Mouse (Mus musculus): ENCODE results near the gene Cabp1. TPM values are rescaled to one million over a fixed set of nuclear protein-coding genes. Genes with fewer than 3 reads are reported as not detected.
A peak's percentile ranks its signal among the peaks of the same experiment; 100 is the strongest.

Cabp1 gene
- polyA plus RNA-seq, 1 experiment from 2014 or later = 1.3 TPM

GRCm38 (mm10) chr5:115127421-115128179 is 66.6 kb downstream of the Cabp1 start:
- Histone ChIP-seq H3K36me3 (peaks cover 65% of the 10 kb centered on the region), H3K27ac (no peak overlapping the region), H3K9me3 (no peaks in the 10 kb centered on the region), H3K9ac (no peak overlapping the region), H3K4me1 (peaks cover 13% of the 10 kb centered on the region), H3K27me3 (no peaks in the 10 kb centered on the region), H3K4me2 (no peak overlapping the region), H3K4me3 (no peak overlapping the region)
- no peak for ATAC-seq (ENCODE audit: insufficient number of reproducible peaks, low FRiP score, low TSS enrichment, low read depth)
- 90% methylated on average over 22 of the region's 22 CpGs for WGBS

GRCm38 (mm10) chr5:115126578-115127312 is 67.4 kb downstream of the Cabp1 start:
- no peaks in the 10 kb centered on the region for H3K27me3 ChIP-seq
- no peak overlapping the region for H3K4me2 ChIP-seq
- 94% methylated on average over 28 of the region's 28 CpGs for WGBS
- H3K9me3 ChIP-seq = no peaks in the 10 kb centered on the region
- no peak overlapping the region for H3K9ac ChIP-seq
- ATAC-seq (ENCODE audit: insufficient number of reproducible peaks, low FRiP score, low TSS enrichment, low read depth) = no peak
- peaks cover 12% of the 10 kb centered on the region; the same call in 1 of the 2 replicates for H3K4me1 ChIP-seq
- H3K36me3 ChIP-seq = peaks cover 63% of the 10 kb centered on the region
- H3K27ac ChIP-seq = no peak overlapping the region
- H3K4me3 ChIP-seq = no peak overlapping the region

- ATAC-seq (ENCODE audit: insufficient number of reproducible peaks, low FRiP score, low TSS enrichment, low read depth) = no peak; the same call in none of the 2 replicates
- H3K36me3 ChIP-seq = peaks cover 61% of the 10 kb centered on the region
- 23% methylated on average over 24 of the region's 24 CpGs for WGBS
- H3K4me1 ChIP-seq = peaks cover 12% of the 10 kb centered on the region; the same call in 1 of the 2 replicates
- H3K4me3 ChIP-seq = no peak overlapping the region
- no peak overlapping the region for H3K9ac ChIP-seq
- no peaks in the 10 kb centered on the region for H3K27me3 ChIP-seq
- H3K27ac ChIP-seq = no peak overlapping the region
- H3K9me3 ChIP-seq = no peaks in the 10 kb centered on the region
- H3K4me2 ChIP-seq = no peak overlapping the region
These were observed 68.8 kb downstream of the Cabp1 start for GRCm38 (mm10) chr5:115125211-115125871.

GRCm38 (mm10) chr5:115124690-115125089 is 69.5 kb downstream of the Cabp1 start:
- 94% methylated on average over 6 of the region's 6 CpGs for WGBS
- H3K36me3 ChIP-seq = peaks cover 55% of the 10 kb centered on the region
- no peaks in the 10 kb centered on the region for H3K27me3 ChIP-seq
- H3K27ac ChIP-seq = no peak overlapping the region
- peaks cover 12% of the 10 kb centered on the region; the same call in 1 of the 2 replicates for H3K4me1 ChIP-seq
- no peak overlapping the region for H3K4me3 ChIP-seq
- no peak overlapping the region for H3K4me2 ChIP-seq
- ATAC-seq (ENCODE audit: insufficient number of reproducible peaks, low FRiP score, low TSS enrichment, low read depth) = no peak
- no peak overlapping the region for H3K9ac ChIP-seq
- H3K9me3 ChIP-seq = no peaks in the 10 kb centered on the region

- Histone ChIP-seq H3K4me1 (peaks cover 19% of the 10 kb centered on the region), H3K4me2 (no peak overlapping the region), H3K36me3 (peaks cover 39% of the 10 kb centered on the region), H3K9me3 (no peaks in the 10 kb centered on the region), H3K27me3 (no peaks in the 10 kb centered on the region), H3K4me3 (no peak overlapping the region), H3K27ac (no peak overlapping the region), H3K9ac (no peak overlapping the region)
- ATAC-seq (ENCODE audit: insufficient number of reproducible peaks, low FRiP score, low TSS enrichment, low read depth) = no peak
- 56% methylated on average over 5 of the region's 5 CpGs for WGBS
These were observed 73.2 kb downstream of the Cabp1 start for GRCm38 (mm10) chr5:115120978-115121377.

GRCm38 (mm10) chr5:115118961-115119570 is 75.1 kb downstream of the Cabp1 start, which contains the start of gene Acads:
Acads (minus strand) TSS chr5:115119346.
- Histone ChIP-seq H3K4me3 (peak within 1 kb of the TSS; percentile 89), H3K9ac (peak within 1 kb of the TSS; percentile 83), H3K27ac (peak within 1 kb of the TSS; percentile 61), H3K36me3 (peaks cover 44% of the 10 kb centered on the region), H3K4me2 (peak within 1 kb of the TSS; percentile 91), H3K9me3 (no peaks in the 10 kb centered on the region), H3K27me3 (no peaks in the 10 kb centered on the region), H3K4me1 (peaks cover 7% of the 10 kb centered on the region)
- ATAC-seq (ENCODE audit: insufficient number of reproducible peaks, low FRiP score, low TSS enrichment, low read depth) = peak; percentile 87
- under 1% methylated on average over 39 of the region's 39 CpGs for WGBS

Other genes with a start within 250 kb of the Cabp1 start
- not detected in 2 replicates for gene Hnf1a, start 223.3 kb downstream of the Cabp1 start, polyA plus RNA-seq (2015; fragmentation: Nextera tagmentation; extraction: Ambion mirVana)
- gene Sppl3, start 183.2 kb downstream of the Cabp1 start, polyA plus RNA-seq (2015; fragmentation: Nextera tagmentation; extraction: Ambion mirVana) = 18.6 and 19.9 TPM in 2 replicates
- 36.8 and 48.3 TPM in 2 replicates for gene Gm10401, start 96.1 kb downstream of the Cabp1 start, polyA plus RNA-seq (2015; fragmentation: Nextera tagmentation; extraction: Ambion mirVana)
- gene Acads, start 75.0 kb downstream of the Cabp1 start, polyA plus RNA-seq (2015; fragmentation: Nextera tagmentation; extraction: Ambion mirVana) = 45.6 and 52.8 TPM in 2 replicates
- gene Unc119b, start 59.4 kb downstream of the Cabp1 start, polyA plus RNA-seq (2015; fragmentation: Nextera tagmentation; extraction: Ambion mirVana) = 34.8 and 36.9 TPM in 2 replicates
- 89.3 and 97.9 TPM in 2 replicates for gene Mlec, start 36.2 kb downstream of the Cabp1 start, polyA plus RNA-seq (2015; fragmentation: Nextera tagmentation; extraction: Ambion mirVana)
- gene Pop5, start 41.5 kb upstream of the Cabp1 start, polyA plus RNA-seq (2015; fragmentation: Nextera tagmentation; extraction: Ambion mirVana) = 96.2 and 97.1 TPM in 2 replicates
- 108 and 135 TPM in 2 replicates for gene Rnf10, start 78.5 kb upstream of the Cabp1 start, polyA plus RNA-seq (2015; fragmentation: Nextera tagmentation; extraction: Ambion mirVana)
- gene Coq5, start 85.3 kb upstream of the Cabp1 start, polyA plus RNA-seq (2015; fragmentation: Nextera tagmentation; extraction: Ambion mirVana) = 36.4 and 43.7 TPM in 2 replicates
- gene Dynll1, start 106.6 kb upstream of the Cabp1 start, polyA plus RNA-seq (2015; fragmentation: Nextera tagmentation; extraction: Ambion mirVana) = 1,678 and 1,810 TPM in 2 replicates
- 222 and 246 TPM in 2 replicates for gene Srsf9, start 132.8 kb upstream of the Cabp1 start, polyA plus RNA-seq (2015; fragmentation: Nextera tagmentation; extraction: Ambion mirVana)
- 25.3 and 27.6 TPM in 2 replicates for gene Gatc, start 146.8 kb upstream of the Cabp1 start, polyA plus RNA-seq (2015; fragmentation: Nextera tagmentation; extraction: Ambion mirVana)
- gene Triap1, start 146.8 kb upstream of the Cabp1 start, polyA plus RNA-seq (2015; fragmentation: Nextera tagmentation; extraction: Ambion mirVana) = 60.6 and 66.9 TPM in 2 replicates
- 800 and 820 TPM in 2 replicates for gene Cox6a1, start 154.6 kb upstream of the Cabp1 start, polyA plus RNA-seq (2015; fragmentation: Nextera tagmentation; extraction: Ambion mirVana)
- gene Msi1, start 235.2 kb upstream of the Cabp1 start, polyA plus RNA-seq (2015; fragmentation: Nextera tagmentation; extraction: Ambion mirVana) = 8.2 and 8.4 TPM in 2 replicates